Mouse (Mus musculus) forebrain, embryonic 10.5 days (tissue): ENCODE results near the gene Fshb. TPM values are rescaled to one million over a fixed set of nuclear protein-coding genes. Genes with fewer than 3 reads are reported as not detected.
A peak's percentile ranks its signal among the peaks of the same experiment; 100 is the strongest.

ENCODE experiments used
- DNase-seq: peaks from one replicate; pipeline ENCODE4 v3.0.0-alpha.2; 2017; ENCODE audit warnings: low spot score; ENCODE audit errors: extremely low spot score
- H3K27ac ChIP-seq: fragments of 300-500 bp; sonication (generic); 2 replicates; pipeline ENCODE4 v1.5.1; 2016; ENCODE audit warnings: mild to moderate bottlenecking
- H3K27me3 ChIP-seq: fragments of 300-500 bp; sonication (generic); 2 replicates; pipeline ENCODE4 v1.6.1; 2016; ENCODE audit warnings: mild to moderate bottlenecking; ENCODE audit not compliant: poor library complexity, severe bottlenecking
- H3K36me3 ChIP-seq: fragments of 300-500 bp; sonication (generic); replicated peaks from 2 replicates; pipeline ENCODE4 v1.6.1; 2016; ENCODE audit warnings: mild to moderate bottlenecking, moderate library complexity
- H3K4me1 ChIP-seq: fragments of 300-500 bp; sonication (generic); 2 replicates; pipeline ENCODE4 v1.6.1; 2016
- H3K4me3 ChIP-seq: fragments of 300-500 bp; sonication (generic); 2 replicates; pipeline ENCODE4 v1.5.1; 2016; ENCODE audit warnings: mild to moderate bottlenecking, moderate library complexity
- H3K9me3 ChIP-seq: fragments of 300-500 bp; sonication (generic); 2 replicates; pipeline ENCODE4 v1.6.1; 2016; ENCODE audit warnings: mild to moderate bottlenecking, moderate library complexity
- WGBS: fragments of 180-500 bp; shearing (Covaris S2); methylation state at CpG from one replicate; pipeline ENCODE4 v1.1.7; 2016; 5-methylcytosine and 5-hydroxymethylcytosine counted together
- polyA plus RNA-seq: library from polyadenylated mRNA; unstranded; fragments of >200 nt; fragmentation: Nextera tagmentation; extraction: Ambion mirVana; gene quantifications from 2 replicates; pipeline ENCODE4 v1.2.1, GENCODE M21; 2016

Gene Fshb
- polyA plus RNA-seq: not detected in 2 replicates

GRCm38 (mm10) chr2:107059556-107059955, at the start of gene Fshb:
Fshb (minus strand) TSS chr2:107059656.
- H3K27me3 ChIP-seq: no peaks in the 10 kb centered on the region
- peaks cover 6% of the 10 kb centered on the region for H3K4me1 ChIP-seq
- H3K36me3 ChIP-seq: no peaks in the 10 kb centered on the region
- no peak within 1 kb of the TSS for H3K4me3 ChIP-seq
- WGBS: 88% methylated on average over 4 of the region's 4 CpGs
- no peaks in the 10 kb centered on the region for H3K9me3 ChIP-seq
- H3K27ac ChIP-seq: no peak within 1 kb of the TSS
- DNase-seq: no peak

GRCm38 (mm10) chr2:107084256-107084655, 24.8 kb upstream of the Fshb start:
- 18% methylated on average over 2 of the region's 2 CpGs for WGBS
- no peaks in the 10 kb centered on the region for H3K36me3 ChIP-seq

GRCm38 (mm10) chr2:107083071-107083885, 23.8 kb upstream of the Fshb start:
- Histone ChIP-seq H3K4me3 (no peak overlapping the region), H3K36me3 (no peaks in the 10 kb centered on the region), H3K9me3 (no peaks in the 10 kb centered on the region), H3K27ac (no peak overlapping the region), H3K4me1 (peaks cover 11% of the 10 kb centered on the region), H3K27me3 (no peaks in the 10 kb centered on the region)
- peak; percentile 24 for DNase-seq
- WGBS: 53% methylated on average over 14 of the region's 14 CpGs

More at GRCm38 (mm10) chr2:107084256-107084655, 24.8 kb upstream of the Fshb start:
- Histone ChIP-seq H3K9me3 (no peaks in the 10 kb centered on the region), H3K27me3 (no peaks in the 10 kb centered on the region), H3K4me3 (no peak overlapping the region), H3K27ac (no peak overlapping the region), H3K4me1 (peaks cover 11% of the 10 kb centered on the region)
- DNase-seq: no peak

GRCm38 (mm10) chr2:107063260-107063659, 3.8 kb upstream of the Fshb start:
- 49% methylated on average over 2 of the region's 2 CpGs for WGBS
- H3K9me3 ChIP-seq: no peaks in the 10 kb centered on the region
- H3K27me3 ChIP-seq: no peaks in the 10 kb centered on the region
- H3K27ac ChIP-seq: no peak overlapping the region
- no peaks in the 10 kb centered on the region for H3K36me3 ChIP-seq
- no peak overlapping the region for H3K4me3 ChIP-seq
- H3K4me1 ChIP-seq: peaks cover 15% of the 10 kb centered on the region
- DNase-seq: no peak

- H3K27me3 ChIP-seq: no peaks in the 10 kb centered on the region
- DNase-seq: no peak
- no peaks in the 10 kb centered on the region for H3K9me3 ChIP-seq
- no peak overlapping the region for H3K4me3 ChIP-seq
- no peaks in the 10 kb centered on the region for H3K36me3 ChIP-seq
- H3K27ac ChIP-seq: no peak overlapping the region
- H3K4me1 ChIP-seq: peaks cover 4% of the 10 kb centered on the region; the same call in 1 of the 2 replicates
Measured at GRCm38 (mm10) chr2:107045955-107046354, 13.5 kb downstream of the Fshb start.

GRCm38 (mm10) chr2:107040816-107041215, 18.6 kb downstream of the Fshb start:
- no peaks in the 10 kb centered on the region for H3K27me3 ChIP-seq
- DNase-seq: no peak
- H3K9me3 ChIP-seq: no peaks in the 10 kb centered on the region
- peaks cover 4% of the 10 kb centered on the region; the same call in 1 of the 2 replicates for H3K4me1 ChIP-seq
- no peak overlapping the region for H3K4me3 ChIP-seq
- no peak overlapping the region for H3K27ac ChIP-seq
- 90% methylated on average over 4 of the region's 4 CpGs for WGBS
- H3K36me3 ChIP-seq: no peaks in the 10 kb centered on the region

GRCm38 (mm10) chr2:107035980-107036379, 23.5 kb downstream of the Fshb start:
- Histone ChIP-seq H3K27ac (no peak overlapping the region), H3K27me3 (no peaks in the 10 kb centered on the region), H3K36me3 (no peaks in the 10 kb centered on the region), H3K9me3 (no peaks in the 10 kb centered on the region), H3K4me3 (no peak overlapping the region), H3K4me1 (no peaks in the 10 kb centered on the region)
- DNase-seq: no peak
- 94% methylated on average over 2 of the region's 2 CpGs for WGBS

- Histone ChIP-seq H3K36me3 (no peaks in the 10 kb centered on the region), H3K4me3 (no peak overlapping the region), H3K27me3 (no peaks in the 10 kb centered on the region), H3K27ac (no peak overlapping the region), H3K9me3 (no peaks in the 10 kb centered on the region), H3K4me1 (no peaks in the 10 kb centered on the region)
- 84% methylated on average over 4 of the region's 4 CpGs for WGBS
- DNase-seq: no peak
Measured at GRCm38 (mm10) chr2:107024694-107025093, 34.8 kb downstream of the Fshb start.

GRCm38 (mm10) chr2:107022713-107023112, 36.7 kb downstream of the Fshb start:
- WGBS: 88% methylated on average over 5 of the region's 5 CpGs
- Histone ChIP-seq H3K4me1 (no peaks in the 10 kb centered on the region), H3K36me3 (no peaks in the 10 kb centered on the region)

GRCm38 (mm10) chr2:107019331-107019730, 40.1 kb downstream of the Fshb start:
- no peaks in the 10 kb centered on the region for H3K9me3 ChIP-seq
- H3K4me1 ChIP-seq: no peaks in the 10 kb centered on the region
- DNase-seq: no peak
- H3K36me3 ChIP-seq: no peaks in the 10 kb centered on the region
- H3K4me3 ChIP-seq: no peak overlapping the region
- WGBS: 85% methylated on average over 2 of the region's 2 CpGs
- H3K27me3 ChIP-seq: no peaks in the 10 kb centered on the region
- no peak overlapping the region for H3K27ac ChIP-seq

More at GRCm38 (mm10) chr2:107022713-107023112, 36.7 kb downstream of the Fshb start:
- H3K27ac ChIP-seq: no peak overlapping the region
- no peak for DNase-seq
- H3K27me3 ChIP-seq: no peaks in the 10 kb centered on the region
- H3K9me3 ChIP-seq: no peaks in the 10 kb centered on the region
- no peak overlapping the region for H3K4me3 ChIP-seq

- no peaks in the 10 kb centered on the region for H3K4me1 ChIP-seq
- H3K36me3 ChIP-seq: no peaks in the 10 kb centered on the region
- H3K27me3 ChIP-seq: no peaks in the 10 kb centered on the region
- no peak overlapping the region for H3K27ac ChIP-seq
- H3K4me3 ChIP-seq: no peak overlapping the region
- WGBS: 85% methylated on average over 4 of the region's 4 CpGs
- no peaks in the 10 kb centered on the region for H3K9me3 ChIP-seq
- no peak for DNase-seq
Measured at GRCm38 (mm10) chr2:107013161-107013560, 46.3 kb downstream of the Fshb start.

- no peak overlapping the region for H3K27ac ChIP-seq
- no peak for DNase-seq
- no peaks in the 10 kb centered on the region for H3K9me3 ChIP-seq
- H3K27me3 ChIP-seq: no peaks in the 10 kb centered on the region
- H3K36me3 ChIP-seq: no peaks in the 10 kb centered on the region
- H3K4me3 ChIP-seq: no peak overlapping the region
- 96% methylated on average over 4 of the region's 4 CpGs for WGBS
- no peaks in the 10 kb centered on the region for H3K4me1 ChIP-seq
Measured at GRCm38 (mm10) chr2:107012318-107012717, 47.1 kb downstream of the Fshb start.

- H3K4me3 ChIP-seq: no peak overlapping the region
- no peaks in the 10 kb centered on the region for H3K9me3 ChIP-seq
- H3K27ac ChIP-seq: no peak overlapping the region
- H3K27me3 ChIP-seq: no peaks in the 10 kb centered on the region
- H3K4me1 ChIP-seq: no peaks in the 10 kb centered on the region
- WGBS: 81% methylated on average over 6 of the region's 6 CpGs
- no peaks in the 10 kb centered on the region for H3K36me3 ChIP-seq
- no peak for DNase-seq
Measured at GRCm38 (mm10) chr2:107010160-107010559, 49.3 kb downstream of the Fshb start.
